Mouse (Mus musculus) cerebellum, postnatal 4 days (tissue): ENCODE data around the gene Selenos.
A peak's percentile ranks its signal among the peaks of the same experiment; 100 is the strongest.

Experiments
- DNase-seq, 2 experiments: peaks; one replicate each; pipeline ENCODE4 v3.0.0; 2022; ENCODE audit warnings: low spot score in 2 of 2, mixed read lengths in 1 of 2

The Selenos gene

DNA sequence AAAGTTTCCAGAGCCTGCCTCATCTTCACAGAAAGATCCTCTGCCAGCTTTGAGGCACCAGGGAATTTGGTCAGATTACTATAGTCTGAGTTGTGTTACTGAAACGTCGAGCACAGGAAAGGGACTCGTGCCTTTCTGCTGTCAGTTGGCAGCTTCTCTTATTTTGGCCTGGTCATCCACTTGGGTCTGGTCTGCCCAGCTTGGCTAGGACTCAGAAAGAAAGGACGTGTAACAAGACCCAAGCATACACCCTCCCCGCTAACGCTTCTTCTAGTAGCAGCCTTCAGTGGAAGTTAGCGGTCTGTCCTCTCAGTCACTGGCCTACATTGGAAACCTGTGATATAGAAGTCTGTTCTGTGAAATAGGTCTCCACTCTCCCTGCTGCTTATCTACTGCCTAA, 5.1 kb downstream of the Selenos start:
- DNase-seq = no peak

DNA sequence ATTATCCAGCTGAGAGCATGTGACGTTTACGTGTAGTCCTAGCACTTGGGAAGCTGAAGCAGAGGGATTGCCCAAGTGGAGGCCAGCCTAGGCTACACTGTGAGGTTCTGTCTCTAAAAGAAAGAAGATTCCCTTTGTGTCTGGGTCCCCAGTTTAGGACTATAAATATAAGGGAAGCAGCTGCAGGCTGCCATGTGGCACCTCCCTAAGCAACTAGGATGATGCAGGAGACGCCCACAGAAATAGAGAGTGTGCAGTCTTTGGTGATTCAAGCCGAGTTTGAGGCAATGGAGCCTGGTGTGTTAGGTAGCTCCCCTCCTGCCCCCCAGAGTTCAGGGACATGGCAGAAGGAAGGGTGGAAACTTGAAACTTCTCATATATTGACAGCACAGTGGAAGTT, 8.2 kb downstream of the Selenos start:
- no peak for DNase-seq

DNA sequence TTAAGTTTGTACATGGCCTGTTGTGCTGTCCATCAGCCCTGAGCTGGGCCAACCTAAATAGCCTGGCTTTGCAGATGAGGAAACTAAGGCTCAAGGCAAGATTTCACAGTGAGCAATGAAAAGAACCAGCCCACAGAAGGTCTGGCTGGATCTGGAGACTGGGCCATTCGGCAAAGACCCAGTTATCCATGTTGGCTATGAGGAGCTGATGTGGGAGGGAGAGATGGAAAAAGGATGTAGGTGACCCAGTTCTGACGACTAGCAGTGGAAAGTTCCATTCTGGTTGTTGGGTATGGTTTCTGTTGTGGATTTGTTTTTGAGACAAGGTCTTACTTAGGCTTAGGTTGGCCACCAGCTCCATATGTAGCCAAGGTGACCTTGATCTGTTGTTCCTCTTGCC, 8.6 kb downstream of the Selenos start:
- DNase-seq = no peak

- no peak for DNase-seq
These were observed 11.3 kb downstream of the Selenos start for GRCm38 (mm10) chr7:66090676-66091190.

DNA sequence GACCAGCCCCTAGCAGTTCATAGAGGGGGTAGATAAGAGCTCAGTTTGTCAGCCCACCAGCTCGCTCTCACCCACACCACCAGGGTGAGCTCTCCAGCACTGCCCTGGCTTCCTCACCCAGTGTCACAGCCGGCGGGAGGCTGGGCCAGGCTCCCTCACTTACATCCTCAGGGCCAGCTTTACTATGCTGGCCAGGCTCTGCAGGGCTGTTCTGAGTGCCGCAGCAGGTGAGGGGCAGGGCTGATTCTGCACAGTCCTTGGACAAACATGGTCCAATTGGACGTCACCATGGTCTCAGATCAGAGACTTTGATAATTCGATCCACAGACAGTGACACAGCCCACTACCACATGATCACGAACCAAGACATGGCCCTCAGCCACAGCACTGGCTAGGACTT, 12.1 kb downstream of the Selenos start:
- no peak for DNase-seq

DNA sequence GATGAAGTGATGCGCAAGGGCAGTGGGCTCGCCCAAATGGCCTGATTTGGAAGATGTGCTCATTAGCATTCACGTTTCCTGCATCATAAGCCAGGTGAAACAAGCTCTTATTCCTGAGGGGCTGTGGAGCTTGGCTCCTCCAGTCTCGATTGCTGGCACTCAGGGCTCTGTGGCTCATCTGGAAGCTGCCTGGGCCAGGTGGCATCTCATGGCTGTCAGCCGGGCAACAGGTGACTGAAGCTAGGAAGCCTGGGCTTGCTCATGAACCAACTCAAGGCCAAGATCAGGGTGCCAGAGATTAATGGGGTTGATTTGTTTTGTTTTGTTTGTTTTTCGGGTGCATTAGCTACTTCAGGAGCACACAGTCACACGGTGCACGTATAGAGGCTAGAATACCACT, 13.2 kb downstream of the Selenos start:
- DNase-seq = no peak

DNA sequence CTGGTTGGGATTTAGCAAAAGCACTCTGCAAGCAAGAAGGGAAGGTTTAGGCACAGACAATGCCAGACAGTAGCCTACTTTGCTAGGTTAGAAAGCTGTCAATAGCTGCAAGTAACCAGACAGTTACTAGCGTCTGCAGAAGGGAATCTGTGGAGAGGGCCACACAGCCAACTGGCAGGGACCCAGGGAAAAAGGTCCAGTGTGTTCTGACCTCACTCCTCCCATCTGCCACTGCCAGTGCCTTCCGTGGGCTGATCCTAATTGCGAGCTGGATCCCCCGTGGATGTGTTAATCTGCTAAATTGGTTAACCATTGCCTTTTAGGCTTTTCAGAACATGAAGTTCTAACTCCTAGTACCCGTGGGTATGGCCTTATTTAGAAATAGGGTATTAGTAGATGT, 14.7 kb downstream of the Selenos start:
- DNase-seq = peak in 1 of 2 experiments; percentile 21

DNA sequence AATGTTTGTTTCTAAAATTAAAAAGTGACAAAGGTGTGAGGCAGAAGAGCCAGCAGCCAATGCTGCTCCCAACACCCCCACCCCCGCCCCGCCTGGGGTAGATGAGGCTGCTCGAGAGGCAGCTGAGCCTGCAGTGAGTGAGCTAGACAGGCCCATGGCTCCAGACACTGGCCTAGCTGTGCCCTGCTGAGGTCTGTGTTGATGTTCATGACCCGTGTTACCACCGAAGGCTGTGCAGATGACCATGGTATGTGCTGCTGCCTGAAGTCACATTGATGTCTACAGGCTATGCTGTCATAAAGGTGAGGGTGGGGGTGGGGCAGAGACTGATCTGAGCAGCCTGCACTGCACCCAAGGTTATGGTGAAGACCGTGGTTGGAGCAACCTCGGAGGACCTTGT, 19.4 kb downstream of the Selenos start:
- no peak for DNase-seq

DNA sequence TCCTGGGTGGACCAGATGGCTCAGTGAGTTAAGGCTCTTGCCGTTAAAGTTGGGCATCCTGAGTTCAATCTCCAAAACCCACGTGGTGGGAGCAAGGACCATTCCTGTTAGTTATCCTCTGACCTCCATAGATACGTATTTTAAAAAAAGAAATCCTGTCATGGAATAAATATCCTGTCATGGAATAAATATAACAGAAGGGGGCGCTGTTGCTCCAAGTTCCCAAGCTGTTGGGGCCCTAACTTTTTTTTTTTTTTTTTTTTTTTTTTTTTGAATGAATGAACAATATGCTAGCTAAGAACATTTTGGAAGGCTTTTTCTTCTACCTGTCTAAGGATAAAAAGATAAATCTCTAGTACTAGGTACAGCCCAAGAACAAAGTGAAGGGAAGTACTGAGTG, 22.4 kb downstream of the Selenos start:
- DNase-seq = no peak

- DNase-seq = no peak
These were observed 25.1 kb downstream of the Selenos start for GRCm38 (mm10) chr7:66104531-66104930.

- DNase-seq = no peak
These were observed 26.3 kb downstream of the Selenos start for GRCm38 (mm10) chr7:66105771-66106170.

GRCm38 (mm10) chr7:66106581-66107056, 27.2 kb downstream of the Selenos start:
- DNase-seq = no peak

GRCm38 (mm10) chr7:66107206-66107605, 27.8 kb downstream of the Selenos start:
- no peak for DNase-seq

- peak in 1 of 2 experiments; percentile 20 for DNase-seq
These were observed 28.5 kb downstream of the Selenos start for GRCm38 (mm10) chr7:66107930-66108329.

- DNase-seq = peak; percentile 75 to 86
These were observed 29.8 kb downstream of the Selenos start, which contains the start of gene Chsy1 for GRCm38 (mm10) chr7:66108961-66109854. Gene Chsy1 (plus strand): TSS chr7:66109515.

- peak in 1 of 2 experiments; percentile 45 for DNase-seq
These were observed 30.6 kb downstream of the Selenos start for GRCm38 (mm10) chr7:66109855-66110635.

- DNase-seq = no peak
These were observed 31.2 kb downstream of the Selenos start for GRCm38 (mm10) chr7:66110636-66111112.

DNA sequence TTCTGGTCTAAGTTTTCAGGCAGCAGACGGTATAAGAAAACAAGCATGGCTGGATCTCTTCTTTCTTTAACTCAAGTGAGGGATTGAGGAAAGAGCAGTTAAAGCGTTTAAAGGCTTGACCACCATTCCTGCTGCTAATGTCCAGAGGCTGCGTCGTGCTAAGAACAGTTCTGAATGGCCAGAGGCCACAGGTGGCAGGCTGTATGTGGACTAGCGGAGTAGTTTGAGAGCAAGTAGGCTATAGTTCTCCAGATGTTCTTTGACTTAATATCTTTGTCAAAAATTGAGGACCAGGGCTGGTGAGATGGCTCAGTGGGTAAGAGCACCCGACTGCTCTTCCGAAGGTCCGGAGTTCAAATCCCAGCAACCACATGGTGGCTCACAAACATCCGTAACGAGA, 31.8 kb downstream of the Selenos start:
- DNase-seq = no peak

DNA sequence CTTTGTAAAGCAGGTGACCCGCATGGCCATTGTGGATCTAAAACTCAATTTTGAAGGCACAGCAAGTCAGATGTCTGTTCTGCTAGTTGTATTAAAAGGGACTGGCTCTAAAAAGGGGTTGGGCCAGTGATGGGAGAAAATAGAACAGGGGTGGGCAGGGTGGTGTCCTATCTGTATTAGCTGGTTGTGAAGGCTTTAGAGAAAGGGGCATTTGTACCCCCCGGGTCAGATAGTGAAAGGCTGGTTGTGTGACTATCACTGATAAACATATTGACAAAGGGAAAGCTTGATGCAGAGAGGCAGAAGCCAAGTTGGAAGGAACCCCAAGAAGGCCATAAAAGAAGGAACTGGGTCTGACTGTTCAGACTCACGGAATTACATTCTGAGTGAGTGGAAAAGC, 34.1 kb downstream of the Selenos start:
- DNase-seq = no peak

- no peak for DNase-seq
These were observed 36.4 kb downstream of the Selenos start for GRCm38 (mm10) chr7:66115821-66116343.

DNA sequence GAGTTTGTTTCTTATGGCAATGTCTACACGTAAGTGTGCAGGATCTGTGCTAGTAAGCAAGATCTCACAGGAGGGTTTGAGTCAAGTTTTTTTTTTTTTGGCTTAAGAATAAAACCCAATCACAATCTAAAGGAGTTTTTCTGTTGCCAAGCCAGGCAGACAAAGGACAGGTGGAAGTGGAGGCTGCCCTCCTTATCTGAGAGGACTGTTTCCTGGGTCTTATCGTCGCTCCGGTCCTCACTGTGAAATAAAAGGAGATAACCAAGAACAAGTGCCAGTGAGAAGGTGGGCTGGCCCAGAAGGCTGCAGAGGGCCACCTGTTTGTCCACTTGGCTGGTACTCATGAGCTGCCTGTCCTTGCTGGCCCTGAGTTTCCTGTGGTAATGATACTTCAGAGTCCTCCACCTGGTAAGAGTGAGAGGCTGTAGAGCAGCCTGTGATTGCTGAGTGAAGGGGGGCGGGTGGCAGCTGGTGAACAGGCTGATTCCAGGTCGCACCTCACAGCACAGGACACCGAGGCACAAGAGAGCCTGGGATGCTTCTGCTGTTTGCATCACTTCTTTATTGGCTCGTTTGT, 37.5 kb downstream of the Selenos start:
- no peak for DNase-seq

GRCm38 (mm10) chr7:66118046-66118445, 38.6 kb downstream of the Selenos start:
- DNase-seq = no peak
